Mouse (Mus musculus) stomach, postnatal 0 days (tissue): ENCODE measurements around the gene Cenpp.

Experiments used
- CTCF ChIP-seq: IDR thresholded peaks from 2 replicates; pipeline ENCODE4 v1.5.1; 2016; ENCODE audit warnings: antibody characterized with exemption, low read depth, mild to moderate bottlenecking, moderate library complexity
- EP300 ChIP-seq: optimal IDR thresholded peaks from 2 replicates; pipeline ENCODE3; 2016; ENCODE audit warnings: antibody characterized with exemption

DNA sequence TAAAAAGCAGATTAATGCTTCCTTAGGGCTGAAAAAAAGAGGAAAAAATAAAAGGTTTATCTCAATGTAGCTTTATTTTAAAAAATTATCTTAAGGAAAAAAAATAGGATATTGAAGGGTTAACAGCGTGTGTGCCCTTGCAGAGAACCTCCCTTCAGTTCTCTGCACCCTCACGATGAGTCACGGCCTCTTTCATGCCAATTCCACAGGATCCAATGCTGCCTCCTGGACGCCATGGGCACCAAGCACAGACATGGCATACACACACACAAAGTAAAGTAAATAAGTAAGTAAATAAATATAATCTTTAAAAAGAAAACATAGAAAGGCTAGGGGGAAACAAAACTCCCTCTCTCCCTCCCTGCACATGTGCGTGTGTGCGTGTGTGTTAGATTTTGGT is 9.9 kb downstream of the Cenpp start:
- TF ChIP-seq CTCF = peak; percentile 25
- no peak for TF ChIP-seq EP300
